Mouse (Mus musculus) thymus, postnatal 25 days (tissue): ENCODE results near the gene Txk.

ENCODE experiments used
- DNase-seq: peaks from one replicate; pipeline ENCODE4 v3.0.0; 2022

Gene Txk

DNA sequence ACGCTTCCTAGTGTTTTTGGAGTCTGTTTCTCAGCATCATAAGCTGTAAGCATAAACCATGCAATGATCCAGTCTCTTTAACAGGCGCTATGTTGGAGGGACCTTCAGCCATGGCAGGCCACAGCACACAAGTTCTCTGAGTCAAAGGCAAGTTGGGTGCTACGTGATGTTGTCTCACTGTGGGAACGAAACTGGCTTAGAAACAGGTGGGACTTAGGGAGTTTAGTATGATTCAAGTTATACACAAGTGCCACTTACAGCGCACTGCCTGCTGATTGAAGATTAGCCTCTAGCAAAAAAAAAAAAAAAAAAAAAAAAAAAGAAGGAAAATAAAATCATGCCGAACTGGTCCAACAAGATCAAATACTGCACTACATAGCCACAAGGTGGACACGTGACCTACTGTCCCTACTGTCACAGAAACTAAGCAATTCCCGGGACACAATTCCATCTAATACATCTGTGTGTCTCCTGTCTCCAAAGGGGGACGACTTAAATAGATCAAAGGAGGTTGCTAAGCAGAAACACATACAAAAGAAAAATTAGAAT is 77.5 kb downstream of the Txk start:
- no peak for DNase-seq

DNA sequence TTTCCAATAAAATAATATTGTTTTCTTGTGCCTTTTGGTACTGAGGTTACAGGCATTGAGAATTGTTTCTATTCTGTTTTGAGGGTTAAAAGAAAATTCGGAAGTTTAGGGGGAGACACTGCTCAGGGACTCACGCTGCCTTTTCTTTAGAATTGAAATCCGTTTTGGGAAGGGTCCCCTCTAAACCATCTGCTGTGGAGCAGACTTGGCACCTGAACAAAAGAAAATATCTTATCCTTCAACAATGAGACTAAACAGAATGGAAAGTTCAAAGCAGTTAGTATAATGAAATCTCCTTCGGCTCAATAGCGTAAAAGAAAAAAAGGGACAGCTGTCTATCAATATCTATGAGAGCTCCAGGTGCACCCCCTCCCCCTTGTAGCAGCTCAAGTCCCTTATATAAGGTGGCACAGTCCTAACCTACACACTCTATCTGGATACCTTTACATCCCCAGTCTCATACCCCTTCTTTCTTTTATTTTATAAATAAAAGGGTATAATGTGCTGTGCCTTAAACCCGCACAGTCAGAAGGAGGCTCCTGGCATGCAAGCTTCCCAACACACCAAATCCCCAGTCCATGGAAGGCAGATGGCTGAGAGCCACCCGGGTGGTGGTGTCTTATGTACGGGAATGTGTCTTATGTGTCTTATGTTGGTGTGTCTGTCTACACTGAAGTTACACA is 81.4 kb downstream of the Txk start:
- no peak for DNase-seq

DNA sequence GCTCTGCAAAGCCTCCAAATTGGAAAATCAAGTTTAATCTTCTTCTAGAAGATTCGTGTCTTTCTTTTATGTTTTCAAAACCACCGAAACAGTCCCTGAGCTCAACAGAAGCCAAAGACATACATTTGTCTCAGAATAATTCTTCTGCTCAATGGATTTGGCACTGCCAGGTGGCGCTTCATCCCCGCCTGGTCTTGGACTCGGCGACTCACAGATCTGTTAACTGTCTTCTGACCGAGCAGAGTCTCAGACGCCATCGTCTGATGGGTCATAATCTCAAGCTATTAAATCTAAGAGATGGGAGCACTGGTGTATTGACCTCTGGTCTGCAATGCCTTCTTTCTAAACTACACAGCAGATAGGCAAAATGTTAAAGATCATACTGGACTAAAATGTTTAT is 84.2 kb downstream of the Txk start:
- no peak for DNase-seq

DNA sequence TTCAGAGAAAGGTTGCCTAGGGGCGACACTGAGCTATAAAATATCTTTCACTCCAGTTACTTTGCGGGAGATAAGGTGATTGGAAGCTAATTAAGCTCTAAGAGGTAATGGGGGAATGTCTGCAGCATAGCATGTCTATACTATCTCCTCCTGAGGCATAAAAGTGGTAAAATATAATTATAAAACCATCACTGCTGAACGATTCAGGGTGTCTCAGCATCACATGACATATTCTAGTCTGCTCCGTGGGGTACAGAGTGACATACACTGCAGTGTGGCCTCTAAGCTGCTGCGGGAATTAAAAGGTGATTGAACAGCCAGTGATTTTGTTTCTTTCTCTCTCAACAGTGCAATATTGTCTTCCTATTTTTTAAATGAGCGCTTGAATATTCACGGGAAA is 86.1 kb downstream of the Txk start:
- no peak for DNase-seq

DNA sequence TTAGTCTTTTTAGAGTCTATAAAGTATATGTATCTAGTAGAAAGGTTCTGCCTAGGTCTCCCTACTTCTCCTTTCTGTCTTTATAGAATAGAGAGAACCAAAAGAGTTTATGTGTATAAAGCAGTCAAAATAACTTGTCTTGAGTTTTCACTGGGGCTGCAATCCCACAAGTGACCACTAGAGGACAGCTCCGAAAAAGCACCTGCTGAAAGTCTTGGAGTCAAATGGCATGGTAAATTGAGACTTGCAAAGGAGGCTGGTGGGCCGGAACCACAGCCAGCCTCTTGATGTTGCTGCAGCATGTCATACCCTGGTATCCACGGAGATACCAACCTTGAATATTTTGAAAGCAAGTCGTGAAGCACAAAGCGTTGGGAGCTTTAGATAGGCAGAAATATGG is 87.3 kb downstream of the Txk start:
- DNase-seq, result peak; percentile 70

DNA sequence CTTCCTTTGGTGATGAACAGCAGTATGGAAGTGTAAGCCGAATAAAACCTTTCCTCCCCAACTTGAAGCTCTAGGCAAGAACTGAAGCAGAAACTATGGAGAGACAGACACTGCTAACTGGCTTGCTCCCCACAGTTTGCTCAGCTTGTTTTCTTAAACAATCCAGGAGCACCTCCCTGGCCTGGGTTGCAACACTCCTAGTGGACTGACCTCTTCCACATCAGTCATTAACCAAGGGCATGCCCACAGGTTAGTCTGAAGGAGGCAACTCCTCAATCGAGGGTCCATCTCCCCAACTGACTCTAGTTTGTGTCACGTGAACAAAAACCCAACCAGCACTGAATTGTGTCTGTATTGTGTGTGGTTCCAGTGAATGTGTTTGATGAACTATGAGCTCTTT is 87.7 kb downstream of the Txk start:
- DNase-seq, result no peak

DNA sequence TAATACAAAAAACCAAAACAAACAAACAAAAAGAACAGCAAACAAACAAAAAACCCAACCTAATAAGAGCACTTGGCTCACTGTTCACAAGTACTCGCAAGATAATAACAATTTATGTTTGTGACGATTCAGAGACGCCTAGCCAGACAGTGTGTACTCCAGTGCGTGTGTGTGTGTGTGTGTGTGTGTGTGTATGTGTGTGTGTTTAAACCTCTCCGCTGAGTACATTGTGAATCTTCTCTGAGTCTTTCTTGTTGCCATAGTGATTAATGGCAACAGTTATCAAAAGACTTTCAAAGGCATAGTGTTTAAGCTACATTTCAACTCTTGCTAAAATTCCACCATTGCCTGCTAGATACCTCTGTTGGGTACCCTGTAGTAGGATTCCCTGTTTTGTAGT is 88.5 kb downstream of the Txk start:
- DNase-seq, result no peak

DNA sequence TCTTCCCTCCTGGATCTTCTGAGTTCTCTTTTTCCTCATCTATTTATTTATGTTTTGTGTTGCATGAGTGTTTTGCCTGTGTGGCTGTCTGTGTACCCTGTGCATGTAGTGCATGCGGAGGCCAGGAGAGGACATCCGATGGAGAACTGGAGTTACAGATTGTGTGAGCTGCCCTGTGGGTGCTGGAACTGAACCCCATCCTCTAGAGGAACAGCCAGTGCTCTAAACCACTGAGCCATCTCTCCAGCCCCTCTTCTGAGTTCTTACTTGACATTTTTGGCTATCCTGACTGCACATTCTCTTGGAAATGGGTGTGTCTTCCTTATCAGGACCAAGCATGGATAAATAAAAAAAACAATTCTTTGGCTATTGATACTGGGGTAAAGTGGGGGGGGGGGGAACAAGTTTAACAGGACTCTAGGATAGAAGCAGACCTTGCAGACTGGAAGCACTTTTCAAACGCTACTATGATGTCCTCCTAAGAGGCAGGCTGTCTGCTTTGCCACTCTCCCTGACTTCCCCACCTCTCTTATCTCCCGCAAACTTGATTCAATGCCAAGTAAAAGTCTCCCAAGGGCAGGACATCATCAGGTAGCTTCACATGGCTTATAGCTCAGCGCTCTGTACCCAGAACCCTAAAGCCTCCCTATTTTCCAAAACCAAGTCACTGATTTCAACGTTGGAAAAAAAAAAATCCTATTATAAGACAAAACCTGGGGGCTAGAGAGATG is 91.4 kb downstream of the Txk start:
- no peak for DNase-seq

DNA sequence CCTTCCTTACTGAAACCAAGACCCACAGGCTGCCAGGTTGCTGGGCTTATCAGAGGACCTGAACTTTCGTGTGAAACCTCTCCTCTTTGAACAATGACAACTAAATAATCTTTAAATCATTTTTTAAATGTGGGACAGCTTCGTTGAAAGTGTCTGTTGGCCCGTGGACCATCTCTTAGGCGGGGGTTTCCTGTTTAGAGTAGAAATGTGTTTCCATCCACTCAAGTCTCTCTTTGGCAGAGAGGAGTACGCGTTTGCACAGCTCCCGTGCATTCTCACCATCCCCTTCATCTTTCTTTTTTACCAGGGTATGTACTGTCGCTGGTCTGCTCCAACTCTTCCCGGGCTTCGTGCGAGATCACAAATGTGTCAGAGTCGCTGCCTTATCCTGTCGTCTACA is 94.2 kb downstream of the Txk start:
- no peak for DNase-seq

DNA sequence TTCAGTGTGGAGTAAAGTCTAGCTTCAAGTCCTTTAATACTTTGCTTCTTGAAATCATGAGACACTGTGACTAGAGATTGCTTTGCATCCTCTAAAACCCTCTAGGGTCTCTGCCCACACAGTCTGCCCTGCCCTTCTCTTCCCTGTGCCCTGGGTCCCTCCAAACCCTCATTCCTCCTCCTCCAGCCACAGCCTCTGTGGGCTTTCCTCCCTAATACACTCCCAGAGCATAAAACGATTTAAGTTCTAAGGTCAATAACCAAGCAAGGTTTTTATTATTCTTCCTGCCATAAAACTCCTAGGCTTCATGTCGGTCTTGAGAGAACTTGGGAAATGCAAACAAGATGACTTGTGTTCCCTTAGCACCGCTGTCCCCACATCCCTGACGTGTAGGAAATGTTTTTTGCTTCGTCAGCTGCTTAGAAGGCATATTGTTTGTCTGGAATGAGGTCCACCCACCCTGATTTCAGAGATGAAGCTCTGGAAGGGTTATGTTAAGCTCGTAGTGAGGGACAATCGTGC is 96.2 kb downstream of the Txk start:
- DNase-seq, result no peak

DNA sequence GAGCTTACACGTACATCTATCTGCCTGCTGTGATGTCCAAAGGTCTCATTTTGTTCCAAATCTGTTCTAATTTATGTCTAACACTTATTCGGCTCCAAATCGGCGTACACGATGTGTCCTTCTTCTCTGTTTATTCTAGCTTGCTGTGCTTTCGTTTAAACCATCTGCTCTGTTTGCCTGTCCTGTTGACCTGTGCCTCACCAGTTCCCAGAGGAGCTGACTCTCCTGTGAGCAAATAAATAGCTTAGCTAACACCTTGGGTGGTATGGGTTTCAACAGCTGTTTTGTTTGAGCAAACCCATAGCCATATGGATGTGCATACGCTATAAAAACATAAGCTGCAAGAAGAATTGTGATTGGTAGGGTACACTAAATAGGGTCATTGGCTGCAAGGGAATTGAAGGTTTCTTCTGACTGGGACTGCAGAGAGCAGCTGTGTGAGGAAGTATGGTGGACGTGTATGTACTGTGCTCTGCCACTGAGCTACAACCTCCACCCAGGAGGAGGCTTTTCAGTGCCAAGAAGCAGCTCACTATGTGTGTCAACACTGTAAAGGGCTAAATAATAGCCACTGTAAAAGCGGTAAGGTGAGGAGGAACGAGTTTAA is 99.4 kb downstream of the Txk start:
- no peak for DNase-seq

DNA sequence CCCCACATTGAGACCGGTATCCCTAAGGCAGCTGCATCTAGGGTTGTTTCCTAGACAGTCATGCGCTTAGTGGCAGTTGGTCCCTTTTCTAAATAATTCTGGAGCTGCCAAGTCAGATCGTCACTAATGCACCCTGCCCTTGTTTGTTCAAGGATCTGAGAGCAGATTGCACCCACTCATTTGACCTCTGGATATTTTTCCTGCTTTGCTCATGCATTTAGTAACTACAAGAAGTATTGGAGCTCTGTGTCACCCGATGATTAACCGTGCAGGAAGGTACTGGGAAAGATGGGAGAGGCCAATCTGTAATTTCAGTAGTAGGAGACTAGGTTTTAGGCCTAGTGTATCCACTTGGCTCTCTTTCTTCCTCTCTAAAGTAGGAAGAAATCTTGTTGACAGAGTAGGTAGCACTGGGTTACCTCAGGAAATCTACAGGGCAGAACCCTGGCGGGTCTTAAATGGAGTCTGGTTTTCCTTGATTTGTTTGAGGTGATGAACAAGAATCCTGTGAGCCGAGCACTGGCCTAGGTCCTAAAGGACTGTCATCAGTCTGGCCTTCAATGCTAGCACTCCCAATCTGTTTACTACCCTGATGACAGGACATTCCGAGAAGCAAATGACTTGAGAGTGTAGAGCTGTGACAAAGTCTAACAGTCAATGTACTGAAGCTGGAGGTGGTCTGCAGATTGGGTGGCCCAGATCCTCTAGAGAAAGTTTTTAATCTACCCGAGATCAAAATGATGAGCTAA is 103.4 kb downstream of the Txk start:
- DNase-seq, result no peak

DNA sequence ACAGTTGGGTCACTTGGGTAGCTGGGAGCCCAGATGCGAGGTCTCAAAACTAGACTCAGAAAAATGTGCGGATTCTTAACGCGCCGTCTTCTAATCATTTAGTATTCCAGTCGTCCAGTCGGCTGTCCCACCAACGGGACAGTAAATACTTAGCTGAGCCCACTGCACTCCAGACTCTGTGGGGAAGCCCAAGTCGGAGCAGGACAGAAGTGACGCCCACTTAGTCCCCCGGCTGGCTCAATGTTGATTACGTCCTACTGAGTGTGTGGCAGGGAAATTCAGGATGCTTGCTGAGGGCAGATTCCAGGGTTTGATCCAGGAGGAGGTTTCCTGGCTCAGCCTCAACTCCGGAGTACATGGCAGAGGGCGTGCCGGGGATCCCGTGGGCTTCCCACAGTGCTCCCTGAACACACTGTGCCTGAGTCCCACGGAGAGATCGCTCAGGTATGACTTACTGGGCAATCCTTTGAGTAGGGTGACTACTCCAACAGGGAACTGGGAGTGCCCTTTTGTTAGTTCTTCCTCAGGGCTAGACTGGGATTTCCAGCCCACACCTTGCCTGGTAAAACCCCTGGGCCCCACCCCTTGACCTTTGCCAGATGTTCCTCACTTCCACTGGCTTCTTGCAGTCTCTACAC is 104.5 kb downstream of the Txk start:
- DNase-seq, result no peak

DNA sequence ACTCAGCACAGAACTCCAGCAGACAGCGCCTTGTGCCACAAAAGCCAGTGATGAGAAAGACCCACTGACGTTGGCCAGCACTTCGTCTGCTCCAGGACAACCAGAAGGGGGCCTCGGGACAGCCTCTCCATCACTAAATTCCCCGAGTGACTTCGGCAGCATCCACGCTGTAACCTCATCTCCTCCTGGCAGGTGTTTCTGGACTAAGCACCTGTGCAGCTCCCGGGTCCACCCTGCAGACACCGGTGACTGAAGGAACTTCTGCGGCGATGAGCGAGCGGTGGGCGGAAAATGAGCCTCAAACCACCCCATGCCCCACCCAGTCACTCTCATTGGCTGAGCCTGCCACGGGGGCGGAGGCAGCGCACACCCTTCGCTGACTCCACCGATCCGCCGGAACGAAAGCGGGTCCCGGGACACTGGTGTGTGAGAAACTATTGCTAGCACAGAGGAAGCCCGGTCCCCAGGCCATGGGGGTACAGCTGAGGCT is 105.1 kb downstream of the Txk start, which contains the start of gene Nipal1:
Gene Nipal1, plus strand, starts transcription at position 378 of the 490 bp plus-strand sequence.
- DNase-seq, result peak; percentile 88

DNA sequence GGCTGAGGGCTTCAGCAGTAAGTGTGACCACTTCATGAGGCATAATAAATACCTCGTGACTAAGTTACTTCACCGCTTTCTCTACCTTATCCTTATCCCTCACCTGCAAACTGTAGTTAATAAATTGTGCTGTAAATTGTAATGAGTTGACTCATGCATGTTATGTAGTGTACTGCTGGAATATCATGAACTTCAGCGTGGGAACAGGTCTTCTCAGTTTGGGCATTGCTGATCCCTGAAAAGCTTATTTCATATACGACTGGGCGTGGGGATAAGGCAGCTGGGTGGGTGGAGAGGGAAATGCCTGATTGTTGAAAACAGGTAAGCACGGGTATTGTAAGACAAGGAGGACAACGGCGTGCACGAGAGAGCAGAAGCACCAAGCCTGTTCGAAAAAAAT is 105.6 kb downstream of the Txk start:
- no peak for DNase-seq

DNA sequence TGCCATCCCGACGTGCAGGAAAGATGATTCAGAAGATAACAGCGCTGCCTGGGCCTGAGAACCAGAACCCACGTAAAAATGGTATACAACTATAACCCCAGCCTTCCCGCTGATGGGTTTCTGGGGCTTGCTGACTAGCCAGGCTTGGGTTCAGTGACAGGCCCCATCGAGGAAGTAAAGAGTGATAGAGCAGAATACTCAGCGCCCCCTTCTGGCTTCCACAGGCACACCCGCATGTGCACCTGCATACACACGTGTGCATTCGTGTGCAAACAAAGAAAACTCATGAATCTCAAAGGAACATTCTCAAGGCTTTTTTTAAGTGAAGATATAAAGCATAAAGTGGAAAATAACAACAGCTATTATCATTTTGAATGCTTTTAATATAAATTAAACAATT is 106.4 kb downstream of the Txk start:
- DNase-seq, result peak; percentile 80
